Mouse (Mus musculus): ENCODE measurements at regions not wholly inside any gene's neighbourhood (a gene's known extent, or its start where the extent isn't known, plus 50 kb on each side); places are given as distances from the start of the nearest gene placed in this dataset.
"Not testable (repeated sequence)": the region's sequence is repeated elsewhere in the genome, so short reads cannot be mapped to it uniquely, and the experiment has no call there.

DNA sequence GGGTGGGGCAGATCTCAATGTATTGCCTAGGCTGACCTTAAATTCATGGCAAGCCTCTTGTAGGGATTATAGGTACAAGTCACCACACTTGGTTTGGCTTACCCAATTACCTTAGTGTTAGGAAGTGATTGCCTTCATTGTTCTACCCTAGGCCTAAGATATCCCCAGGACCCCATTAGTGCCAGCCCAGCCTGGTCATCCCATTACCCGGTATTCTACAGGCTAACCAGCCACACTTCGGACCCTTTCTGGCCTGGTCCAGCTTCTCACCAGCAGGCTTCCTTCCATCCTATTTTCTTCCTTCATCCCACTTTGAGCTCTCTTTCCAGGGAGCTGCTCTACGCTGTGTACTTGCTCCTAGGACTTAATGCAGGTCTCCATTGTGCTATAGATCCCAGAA lies 59.5 kb downstream of the Tex35 start:
- DNase-seq = no peak

- no peak for DNase-seq
These were observed 60.1 kb downstream of the Tex35 start for GRCm38 (mm10) chr1:157048201-157048923.

- DNase-seq = no peak
These were observed 60.7 kb downstream of the Tex35 start for GRCm38 (mm10) chr1:157047751-157048200.

DNA sequence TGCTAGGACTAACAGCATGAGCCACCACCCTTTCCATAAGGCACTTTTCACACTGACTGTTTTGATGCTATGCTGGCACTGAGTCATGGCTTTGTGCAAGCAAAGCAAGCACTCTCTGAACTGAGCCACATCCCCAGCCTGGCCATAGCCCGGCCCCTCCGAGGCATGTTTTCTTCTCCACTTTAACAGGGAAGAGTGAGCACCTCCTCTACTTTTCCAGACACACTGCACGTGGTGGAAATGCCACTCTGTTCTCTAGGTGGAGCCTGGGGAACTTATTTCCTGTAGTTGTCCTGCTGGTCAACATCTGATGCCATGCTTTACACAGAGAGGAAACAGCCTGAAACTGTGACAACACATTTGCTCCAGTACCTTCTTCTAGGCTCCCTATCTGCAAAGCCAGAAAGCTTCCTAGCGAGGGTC lies 61.7 kb downstream of the Tex35 start:
- DNase-seq = no peak

DNA sequence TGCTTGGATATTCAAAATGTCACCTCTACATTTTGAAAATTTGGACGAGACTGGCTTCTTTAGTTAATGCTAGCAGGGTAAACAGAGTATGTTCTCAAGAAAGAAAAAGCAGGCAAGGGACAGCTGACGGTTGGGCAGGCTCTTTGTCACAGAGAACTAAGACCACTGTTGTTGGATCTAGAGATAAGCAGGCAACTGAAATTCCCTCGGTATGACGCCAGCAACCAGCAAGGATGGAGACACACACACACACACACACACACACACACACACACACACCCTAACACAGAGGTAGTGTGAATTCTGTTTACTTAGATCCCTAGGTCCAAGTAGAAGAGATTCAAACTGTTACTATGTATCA lies 68.7 kb downstream of the Tex35 start:
- DNase-seq = no peak

GRCm38 (mm10) chr1:157039016-157039835 lies 69.3 kb downstream of the Tex35 start:
- peak; percentile 26 for DNase-seq

DNA sequence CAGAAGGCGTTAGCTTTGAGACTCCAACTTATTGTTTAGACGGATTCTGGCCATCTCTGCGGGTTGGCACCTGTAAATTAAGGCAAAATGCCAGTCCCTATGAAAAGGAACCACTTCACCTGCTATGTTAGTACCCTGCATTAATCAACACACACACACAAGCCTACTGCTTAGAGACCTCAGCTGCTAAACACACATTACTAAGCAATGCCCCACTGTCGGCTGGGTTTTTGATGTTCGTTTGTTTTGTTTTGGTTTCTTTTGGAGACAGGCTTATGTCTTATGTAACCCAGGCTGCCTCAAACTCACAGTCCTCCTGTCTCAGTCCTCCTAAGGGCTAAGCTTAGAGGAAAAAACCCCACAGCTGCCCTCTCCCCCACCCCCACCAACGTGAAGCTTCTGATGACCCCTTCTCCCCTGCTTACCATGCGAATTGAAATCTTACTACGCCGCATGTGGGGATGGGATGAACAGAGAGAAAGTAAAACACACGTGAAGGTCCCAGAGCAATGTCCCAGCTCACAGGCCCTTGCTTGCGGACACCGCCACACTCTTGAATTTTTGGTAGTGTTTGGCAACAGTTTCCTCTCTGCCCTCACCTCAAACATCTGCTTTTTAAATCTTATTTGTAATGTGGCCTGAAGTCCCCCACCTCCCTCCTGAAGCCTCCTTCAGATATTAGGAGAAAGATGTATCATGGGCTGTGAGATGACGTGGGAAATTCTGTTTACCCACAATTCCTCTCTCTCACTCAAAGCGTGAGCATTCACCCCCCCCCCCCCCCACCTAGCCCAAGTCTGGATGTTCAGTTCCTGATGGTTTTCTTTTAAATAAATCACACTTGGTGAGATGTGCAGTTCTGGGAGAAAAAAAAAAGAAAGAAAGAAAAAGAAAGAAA lies 70.1 kb downstream of the Tex35 start:
- no peak for DNase-seq

GRCm38 (mm10) chr1:157037246-157037991 lies 71.1 kb downstream of the Tex35 start:
- DNase-seq = no peak

DNA sequence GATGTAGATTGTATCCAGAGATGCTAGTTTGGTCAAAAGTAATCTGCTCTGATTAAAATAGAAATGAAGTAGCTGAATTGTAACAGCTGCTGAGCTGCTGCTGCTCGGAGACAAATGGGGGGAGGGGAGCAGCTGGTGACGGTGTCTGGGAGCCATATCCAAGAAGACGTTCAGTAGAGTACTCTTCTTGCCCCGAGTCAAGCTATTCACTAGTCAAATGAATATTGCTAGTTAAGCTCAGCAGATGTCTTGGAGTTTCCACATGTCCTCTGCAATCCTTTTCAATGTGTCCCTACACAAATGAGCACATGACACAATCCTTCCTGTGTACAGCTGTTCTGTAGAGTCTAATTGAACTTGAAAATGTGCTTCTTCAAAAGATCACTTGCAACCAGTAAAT lies 71.7 kb downstream of the Tex35 start:
- no peak for DNase-seq

DNA sequence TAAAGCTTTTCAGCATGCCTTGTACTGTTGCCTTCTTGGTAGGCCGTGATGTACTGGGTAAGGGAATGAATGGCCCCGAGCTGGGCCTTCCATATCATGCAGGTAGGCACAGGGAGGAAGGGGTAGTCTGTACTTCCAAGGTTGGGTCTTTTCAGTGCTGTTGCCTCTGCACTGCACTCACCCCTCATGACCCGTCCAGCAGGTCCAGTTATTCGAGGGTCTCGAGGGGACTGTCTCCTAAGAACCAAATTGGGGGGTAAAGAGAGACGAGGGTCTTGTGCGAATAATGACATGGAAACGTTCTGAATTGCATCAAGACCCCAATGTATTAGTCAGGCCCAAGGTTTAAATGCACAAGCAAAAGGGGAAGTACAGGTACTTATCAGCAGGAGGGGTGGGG lies 73.3 kb downstream of the Tex35 start:
- DNase-seq = not testable (repeated sequence)

DNA sequence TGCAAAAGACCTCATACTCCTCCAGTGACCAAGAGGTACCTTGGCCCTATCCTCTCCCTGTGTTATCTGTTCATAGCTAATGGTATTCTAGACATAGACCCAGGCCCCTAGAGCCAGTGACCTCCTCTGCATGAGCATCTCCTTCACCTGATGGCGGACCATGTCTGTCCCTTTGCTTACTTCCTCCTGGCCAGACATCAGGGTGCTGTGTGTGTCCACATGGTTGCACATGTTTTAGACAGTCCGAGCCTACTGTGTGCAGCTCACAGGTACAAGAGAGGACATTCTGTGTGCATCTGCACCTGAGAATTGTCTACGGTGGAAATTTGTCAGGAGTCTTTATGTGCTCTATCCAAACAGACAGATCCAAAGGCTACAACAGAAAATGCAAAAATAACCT lies 79.8 kb downstream of the Tex35 start:
- DNase-seq = no peak

- DNase-seq = no peak
These were observed 80.8 kb downstream of the Tex35 start for GRCm38 (mm10) chr1:157027681-157028080.

GRCm38 (mm10) chr1:157023462-157023861 lies 84.0 kb upstream of the Ralgps2 start:
- DNase-seq = no peak

DNA sequence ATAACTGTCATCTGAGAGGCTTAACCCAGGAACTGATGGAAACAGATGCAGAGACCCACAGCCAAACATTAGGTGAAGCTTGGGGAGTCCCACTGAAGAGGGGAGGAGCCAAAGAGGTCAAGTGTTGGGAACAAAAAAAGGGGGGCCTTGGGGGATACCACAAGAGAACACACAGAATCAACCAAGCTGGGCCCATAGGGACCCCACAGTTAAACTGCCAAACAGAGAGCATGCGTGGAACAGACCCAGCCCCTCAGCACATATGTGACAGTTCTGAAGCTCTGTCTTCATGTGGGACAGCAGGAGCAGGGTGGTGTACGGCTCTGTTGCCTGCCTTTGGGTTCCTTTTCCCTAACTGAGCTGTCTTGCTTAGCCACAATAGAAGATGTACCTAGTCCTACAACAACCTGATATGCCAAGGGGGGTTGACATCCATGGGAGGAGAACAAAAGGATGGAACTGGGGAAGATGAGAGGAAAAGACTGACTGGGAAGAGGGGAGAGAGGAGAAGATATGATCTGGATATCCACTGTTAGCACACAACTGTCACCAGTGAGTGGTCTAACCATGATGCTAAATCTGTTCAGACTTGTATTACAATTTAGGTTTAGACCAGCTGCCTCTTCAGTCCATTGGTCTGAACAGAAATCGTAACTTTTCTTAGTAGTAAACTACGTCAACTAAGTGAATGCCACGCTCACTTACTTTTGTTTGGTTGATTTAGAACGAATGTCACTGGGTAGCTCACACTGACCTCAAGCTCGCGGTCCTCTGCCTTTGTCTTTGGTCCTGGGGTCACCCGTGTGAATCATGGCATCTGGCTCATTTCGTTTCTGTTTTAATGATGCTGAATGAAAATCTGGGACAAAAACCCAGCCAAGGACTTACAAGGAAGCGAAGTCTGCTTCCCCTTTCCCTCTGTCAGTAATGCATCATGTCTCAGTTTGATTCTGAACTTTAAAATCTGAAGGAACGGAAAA lies 83.3 kb upstream of the Ralgps2 start:
- no peak for DNase-seq

- no peak for DNase-seq
These were observed 80.5 kb upstream of the Ralgps2 start for GRCm38 (mm10) chr1:157019892-157020291.

GRCm38 (mm10) chr1:157018726-157019125 lies 79.3 kb upstream of the Ralgps2 start:
- no peak for DNase-seq

DNA sequence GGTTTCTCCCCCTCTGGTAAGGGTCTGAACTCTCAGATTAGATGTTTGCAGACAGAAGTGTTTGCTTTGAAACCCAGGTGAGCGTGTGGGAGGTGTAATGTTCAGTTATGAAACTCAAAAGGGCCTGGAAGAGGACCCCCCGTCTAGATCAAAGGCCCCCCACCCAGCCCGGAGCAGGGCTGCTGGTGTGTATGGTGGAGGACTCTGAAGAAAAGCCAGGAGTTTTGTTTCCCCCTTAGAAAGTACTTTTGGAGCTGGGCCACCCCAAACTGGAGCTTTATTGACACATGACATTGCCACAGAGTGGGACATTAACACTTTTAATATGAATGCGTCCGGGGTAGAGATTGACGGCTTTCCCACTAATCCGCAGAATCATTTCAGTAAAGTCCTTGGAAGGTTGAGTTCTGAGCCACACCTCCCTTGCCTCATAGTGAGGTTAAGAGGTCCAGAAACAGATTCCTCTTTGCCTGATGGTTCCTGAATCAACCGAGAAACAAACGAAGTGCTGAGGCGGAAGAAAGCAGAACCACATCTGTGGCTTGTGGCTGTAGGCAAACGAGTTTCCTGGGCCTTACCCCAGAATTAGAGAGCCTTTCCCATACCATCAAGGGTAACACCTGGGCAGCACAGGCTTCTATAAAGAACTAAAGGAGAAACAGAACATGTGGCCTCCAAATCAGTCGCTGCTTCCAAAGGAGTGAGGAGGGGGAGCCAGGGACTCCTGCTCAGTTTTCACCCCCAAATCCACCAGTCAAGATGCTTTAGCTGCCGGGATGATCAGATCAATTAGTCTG lies 78.0 kb upstream of the Ralgps2 start:
- DNase-seq = no peak

- DNase-seq = no peak
These were observed 77.2 kb upstream of the Ralgps2 start for GRCm38 (mm10) chr1:157016625-157017024.

DNA sequence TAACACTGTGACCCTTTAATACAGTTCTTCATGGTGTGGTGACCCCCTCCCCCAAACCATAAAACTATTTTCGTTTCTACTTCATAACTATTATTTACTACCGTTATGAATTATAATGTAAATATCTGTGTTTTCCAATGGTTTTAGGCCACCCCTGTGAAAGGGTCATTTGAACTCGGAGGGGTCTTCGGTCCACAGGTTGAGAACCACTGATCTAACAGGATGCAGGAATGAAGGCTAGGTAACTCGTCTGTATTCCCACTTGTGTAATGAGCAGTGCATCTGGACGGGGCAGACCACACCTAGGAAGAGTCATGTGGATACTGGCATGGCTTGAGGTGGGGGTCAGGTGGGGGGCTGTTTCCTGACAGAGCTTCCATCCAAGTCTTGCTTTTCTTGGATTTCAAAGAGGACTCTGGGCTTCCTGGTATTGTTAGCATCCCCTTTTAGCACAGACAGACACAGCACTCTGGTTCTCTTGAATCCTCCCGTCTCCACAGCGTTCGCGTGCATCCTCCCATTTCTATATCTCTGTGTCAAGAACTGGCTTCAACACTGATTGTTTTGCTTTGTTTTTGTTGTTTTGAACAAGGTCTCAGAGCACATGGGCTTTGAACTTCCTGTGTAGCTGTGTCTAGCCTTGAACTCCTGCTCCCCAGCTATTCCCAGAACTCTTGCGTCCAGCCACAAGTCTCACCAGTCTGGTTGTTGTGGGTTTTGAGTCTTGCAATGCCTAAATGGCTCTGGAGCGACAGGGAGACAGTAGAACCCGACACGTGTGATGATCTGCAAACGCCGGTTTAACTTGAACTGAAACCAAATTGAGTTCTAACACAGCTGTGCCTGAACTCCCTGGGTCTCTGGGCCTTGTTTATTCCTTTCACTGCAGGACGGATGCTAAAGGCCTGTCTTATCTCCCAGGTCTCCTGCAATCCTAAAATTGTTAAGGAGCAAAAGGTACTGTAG lies 75.4 kb upstream of the Ralgps2 start:
- DNase-seq = no peak
